Mouse (Mus musculus) urinary bladder, postnatal 36 days (tissue): ENCODE data around the gene Tfam.
A peak's percentile ranks its signal among the peaks of the same experiment; 100 is the strongest.

Source experiments
- DNase-seq, 2 experiments: peaks; one replicate each; pipeline ENCODE4 v3.0.0; 2022; ENCODE audit warnings: low spot score in 2 of 2, mixed read lengths in 1 of 2

Gene Tfam

GRCm38 (mm10) chr10:71223101-71223500 is 15.0 kb downstream of the Tfam start:
- no peak for DNase-seq

DNA sequence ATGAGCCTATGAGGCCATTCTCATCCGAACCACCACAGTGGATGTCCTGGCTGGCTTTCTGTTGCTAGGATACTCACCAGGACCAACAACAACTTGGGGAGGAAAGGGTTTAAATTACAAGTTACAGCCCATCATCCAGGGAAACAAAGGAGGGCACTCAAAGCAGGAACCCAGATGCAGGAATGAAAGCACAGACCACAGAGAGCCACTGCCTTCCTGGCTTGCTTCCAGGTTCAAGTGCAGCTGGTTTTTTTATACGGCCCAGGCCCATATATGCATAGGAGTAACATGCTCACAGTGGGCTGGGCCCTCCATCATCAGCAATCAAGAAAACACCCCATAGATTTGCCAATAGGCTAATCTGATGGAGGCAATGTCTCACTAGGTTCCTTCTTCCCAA is 15.4 kb downstream of the Tfam start:
- no peak for DNase-seq

DNA sequence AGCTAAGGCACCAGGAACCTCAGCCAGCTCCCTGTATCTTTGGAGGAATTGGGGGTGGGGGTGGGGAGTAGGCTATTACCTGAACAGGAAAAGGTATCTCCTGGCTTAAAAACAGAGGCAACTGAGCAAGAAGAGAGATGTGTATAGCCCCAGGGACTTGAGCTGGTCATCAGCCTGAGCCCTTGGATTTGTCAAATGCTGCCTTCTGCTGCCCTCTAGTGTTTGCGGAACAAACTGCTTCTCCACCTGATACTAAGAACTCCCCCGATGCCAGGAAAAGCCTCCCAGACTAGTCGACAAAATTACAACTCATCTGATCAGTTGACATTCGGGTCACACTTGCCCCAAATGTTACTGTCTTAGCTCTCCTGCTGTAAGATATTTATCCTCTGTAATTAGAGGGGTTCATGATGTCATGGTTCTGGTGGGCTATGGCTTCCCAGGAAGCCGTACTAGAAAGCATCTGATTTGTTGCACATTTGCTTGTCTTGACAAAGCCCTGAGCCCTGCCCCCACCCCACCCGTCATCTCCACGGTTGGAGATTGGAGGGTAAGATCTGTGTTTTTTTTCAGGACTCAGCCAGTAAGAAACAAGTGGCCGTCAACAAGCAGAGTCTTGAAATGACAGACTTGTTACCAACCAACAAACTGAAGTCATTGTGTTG is 19.7 kb downstream of the Tfam start:
- peak; percentile 64 to 71 for DNase-seq

- no peak for DNase-seq
Measured at GRCm38 (mm10) chr10:71215996-71216395, 22.1 kb downstream of the Tfam start.

- no peak for DNase-seq
Measured at GRCm38 (mm10) chr10:71201512-71201911, 36.6 kb downstream of the Tfam start.

DNA sequence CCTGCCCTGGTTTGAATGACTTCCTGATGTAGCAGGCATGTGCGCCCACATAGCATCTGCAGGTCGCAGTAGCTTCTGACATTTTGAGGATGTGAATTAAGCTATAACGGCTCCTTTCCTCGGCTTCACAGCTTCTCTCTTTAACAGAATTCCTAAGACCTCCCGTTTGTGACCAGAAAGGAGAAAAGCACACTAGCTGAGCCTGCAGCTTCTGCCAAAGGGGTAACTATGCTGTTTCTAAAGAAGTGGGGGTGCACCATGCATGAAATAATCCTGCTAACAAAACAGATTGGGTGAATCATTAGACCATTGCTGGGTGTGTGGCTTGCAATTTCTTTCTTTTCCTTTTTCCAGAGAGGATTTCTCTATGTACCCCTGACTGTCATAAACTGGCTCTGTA is 37.1 kb downstream of the Tfam start:
- DNase-seq = no peak

DNA sequence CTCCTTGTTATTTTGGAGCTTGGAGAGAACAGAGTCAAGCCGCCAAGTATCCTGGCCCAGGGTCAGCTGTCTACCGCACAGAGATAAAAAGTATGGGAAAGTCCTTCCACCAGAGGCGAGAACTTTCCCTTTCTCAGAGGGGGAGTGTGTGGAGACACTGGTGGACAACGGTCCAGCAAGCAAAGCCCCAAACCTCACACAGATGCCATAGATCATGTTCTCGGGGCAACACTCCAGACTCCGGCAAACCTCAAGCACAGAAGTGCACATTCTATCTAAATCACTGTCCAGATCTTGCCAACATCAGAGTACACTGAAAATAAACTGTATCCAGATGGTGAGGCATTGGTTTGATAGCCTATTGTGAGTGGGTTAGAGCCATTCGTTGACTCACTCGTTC is 39.4 kb downstream of the Tfam start:
- peak; percentile 15 to 40 for DNase-seq

DNA sequence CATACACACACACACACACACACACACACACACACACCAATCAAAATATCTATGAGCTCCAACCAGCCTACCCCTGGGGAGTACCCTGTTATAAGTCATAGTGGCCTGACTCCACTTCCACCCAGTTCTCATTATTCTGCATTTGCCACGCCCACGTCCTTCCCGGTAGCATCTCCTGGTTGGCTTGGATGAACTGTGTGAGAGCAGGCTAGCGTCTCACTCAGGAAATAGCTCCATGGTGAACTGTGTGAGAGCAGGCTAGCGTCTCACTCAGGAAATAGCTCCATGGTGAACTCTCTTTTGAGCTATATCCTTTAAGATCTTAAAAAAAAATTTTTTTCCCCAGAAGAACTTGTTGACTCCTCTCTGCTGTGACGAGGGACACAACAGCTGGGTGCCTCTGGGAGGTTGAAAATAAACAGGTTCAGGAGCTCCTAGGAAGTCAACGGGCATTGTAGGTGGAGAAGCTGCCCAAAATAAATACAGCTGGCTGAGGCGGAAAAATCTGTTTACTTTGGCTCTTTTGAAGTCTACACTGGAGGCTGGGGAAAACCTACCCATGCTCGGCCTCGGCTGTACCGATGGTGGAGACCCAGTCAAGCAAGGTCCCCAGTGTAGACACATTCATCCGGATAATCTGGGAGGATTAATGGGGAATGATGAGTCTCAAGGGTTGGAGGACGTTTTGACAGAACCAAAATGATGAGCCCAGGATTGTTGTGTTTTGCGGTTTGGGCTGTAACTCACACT is 40.9 kb downstream of the Tfam start:
- DNase-seq = no peak

GRCm38 (mm10) chr10:71195501-71195900 is 42.6 kb downstream of the Tfam start:
- DNase-seq = no peak

GRCm38 (mm10) chr10:71194713-71195112 is 43.4 kb downstream of the Tfam start:
- DNase-seq = no peak

- no peak for DNase-seq
Measured at GRCm38 (mm10) chr10:71193319-71193718, 44.8 kb downstream of the Tfam start.

GRCm38 (mm10) chr10:71192886-71193285 is 45.2 kb downstream of the Tfam start:
- DNase-seq = peak in 1 of 2 experiments; percentile 54

GRCm38 (mm10) chr10:71188681-71189080 is 49.4 kb downstream of the Tfam start:
- DNase-seq = no peak

GRCm38 (mm10) chr10:71185059-71185458 is 53.0 kb downstream of the Tfam start:
- DNase-seq = no peak

DNA sequence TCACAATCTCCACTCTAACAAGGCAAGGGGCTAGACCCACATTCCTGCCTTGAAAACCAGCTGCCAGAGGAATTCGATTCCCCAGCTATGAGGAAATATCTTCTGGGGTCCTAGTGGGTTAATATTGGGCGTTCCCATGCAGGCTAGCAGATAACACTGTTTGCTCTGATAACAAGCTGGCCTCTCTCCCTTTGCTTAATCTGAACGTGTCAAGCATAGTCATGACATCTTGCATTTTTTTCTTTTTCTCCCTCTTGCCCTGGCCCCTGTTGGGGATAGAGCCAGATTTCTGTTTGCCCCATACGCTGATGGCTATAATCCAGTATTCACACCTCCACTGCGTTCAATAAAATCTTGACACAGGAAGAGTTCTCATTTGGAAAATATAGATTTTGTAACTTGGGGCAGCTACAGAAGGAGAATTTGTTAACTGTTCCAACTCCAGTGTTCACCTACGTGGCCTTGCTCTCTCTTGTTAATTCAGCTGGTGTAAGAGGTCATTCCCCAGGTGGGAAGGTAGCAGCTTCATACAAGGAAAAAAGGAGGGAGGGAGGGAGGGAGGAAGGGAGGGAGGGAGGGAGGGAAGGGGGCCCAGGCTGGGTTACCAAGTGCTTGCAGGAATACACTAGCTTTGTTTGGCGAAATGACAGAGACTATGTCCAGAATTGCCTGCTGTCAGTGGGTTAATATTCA is 54.6 kb downstream of the Tfam start:
- DNase-seq = no peak

GRCm38 (mm10) chr10:71181931-71182330 is 56.1 kb downstream of the Tfam start:
- no peak for DNase-seq

- DNase-seq = no peak
Measured at GRCm38 (mm10) chr10:71181091-71181490, 57.0 kb downstream of the Tfam start.

- no peak for DNase-seq
Measured at GRCm38 (mm10) chr10:71180057-71180456, 58.0 kb downstream of the Tfam start.

GRCm38 (mm10) chr10:71177201-71177600 is 60.9 kb downstream of the Tfam start:
- DNase-seq = no peak

DNA sequence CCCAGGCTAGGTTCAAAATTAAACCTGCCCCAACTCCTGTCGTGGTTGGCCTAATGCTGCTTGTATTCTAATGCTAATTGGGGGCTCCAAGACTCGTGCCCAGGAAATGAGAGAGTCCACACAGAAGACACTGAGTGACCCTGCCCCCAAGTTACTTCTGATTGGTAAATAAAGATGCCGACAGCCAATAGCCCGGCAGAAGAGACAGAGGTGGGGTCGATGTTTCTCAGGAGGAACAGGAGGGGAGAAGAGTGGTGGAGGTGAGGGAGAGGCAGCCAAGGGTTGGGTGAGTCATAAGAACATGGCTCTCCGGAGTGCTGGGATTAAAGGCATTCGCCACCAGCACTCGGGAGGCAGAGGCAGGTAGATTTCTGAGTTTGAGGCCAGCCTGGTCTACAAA is 61.7 kb downstream of the Tfam start:
- no peak for DNase-seq
